ENCODE assay signal across 14 mouse cellular contexts in genomic region chr17:12051031-12051430, GRCm38 (mm10).
"Had no signal": no experiment of that assay in that cellular context is flagged by ENCODE, and none has a peak within 500 bp of the region (broad histone marks: within the 10 kb centered on the region; RNA-seq: fewer than 3 reads in every experiment).

No protein-coding gene starts in this region.

- DNase-seq: kidney, postnatal 14 days; lung, embryonic 14.5 days; spleen, adult 18-20 months; thymus, adult 18-20 months; thymus, postnatal 14 days had no signal

- H3K9me3 ChIP-seq: kidney, embryonic 15.5 days; limb, embryonic 10.5 days; liver, embryonic 15.5 days; midbrain, embryonic 12.5 days; neural tube, embryonic 15.5 days had no signal

- H3K4me1 ChIP-seq: limb, embryonic 10.5 days; megakaryocyte, embryonic 14.5 days; midbrain, embryonic 12.5 days had no signal

- H3K27ac ChIP-seq: kidney, embryonic 15.5 days; left cerebral cortex, adult 2 months; limb, embryonic 10.5 days; liver, embryonic 15.5 days; macrophage; midbrain, embryonic 12.5 days; neural tube, embryonic 15.5 days had no signal

- H3K9ac ChIP-seq: kidney, embryonic 15.5 days; liver, embryonic 15.5 days; lung, embryonic 14.5 days; midbrain, embryonic 12.5 days; neural tube, embryonic 15.5 days had no signal

- H3K4me3 ChIP-seq: kidney, embryonic 15.5 days; left cerebral cortex, adult 2 months; limb, embryonic 10.5 days; liver, embryonic 15.5 days; megakaryocyte, embryonic 14.5 days; midbrain, embryonic 12.5 days; neural tube, embryonic 15.5 days had no signal

- H3K36me3 ChIP-seq: kidney, embryonic 15.5 days; limb, embryonic 10.5 days; liver, embryonic 15.5 days; midbrain, embryonic 12.5 days; neural tube, embryonic 15.5 days had no signal

- H3K4me2 ChIP-seq: kidney, embryonic 15.5 days; liver, embryonic 11.5 days; liver, embryonic 15.5 days; lung, embryonic 14.5 days; midbrain, embryonic 12.5 days; neural tube, embryonic 15.5 days had no signal

- H3K27me3 ChIP-seq: kidney, embryonic 15.5 days; neural tube, embryonic 15.5 days had no signal
